Mouse (Mus musculus) c-Kit-positive CD71-positive TER-119-negative erythroid progenitor cells, embryonic 14.5 days (primary cell): ENCODE measurements around the gene Nrxn1.
A peak's percentile ranks its signal among the peaks of the same experiment; 100 is the strongest.

Source experiments
- DNase-seq: peaks from one replicate; pipeline ENCODE4 v3.0.0-alpha.2; 2013; ENCODE audit warnings: low read depth

The Nrxn1 gene

GRCm38 (mm10) chr17:90809197-90810163, 283.4 kb downstream of the Nrxn1 start:
- DNase-seq, result peak; percentile 9

- DNase-seq, result no peak
These were observed 284.6 kb downstream of the Nrxn1 start for GRCm38 (mm10) chr17:90808256-90808655.

GRCm38 (mm10) chr17:90807199-90807598, 285.7 kb downstream of the Nrxn1 start:
- DNase-seq, result no peak

GRCm38 (mm10) chr17:90798689-90799088, 294.2 kb downstream of the Nrxn1 start:
- DNase-seq, result no peak

- DNase-seq, result no peak
These were observed 295.1 kb downstream of the Nrxn1 start for GRCm38 (mm10) chr17:90797659-90798288.

GRCm38 (mm10) chr17:90796974-90797373, 295.9 kb downstream of the Nrxn1 start:
- DNase-seq, result no peak

- no peak for DNase-seq
These were observed 304.3 kb downstream of the Nrxn1 start for GRCm38 (mm10) chr17:90788491-90789127.

- no peak for DNase-seq
These were observed 304.8 kb downstream of the Nrxn1 start for GRCm38 (mm10) chr17:90788040-90788439.

- no peak for DNase-seq
These were observed 305.6 kb downstream of the Nrxn1 start for GRCm38 (mm10) chr17:90787121-90787788.

GRCm38 (mm10) chr17:90780481-90780880, 312.4 kb downstream of the Nrxn1 start:
- no peak for DNase-seq

- no peak for DNase-seq
These were observed 317.5 kb downstream of the Nrxn1 start for GRCm38 (mm10) chr17:90775397-90775796.

GRCm38 (mm10) chr17:90773233-90773632, 319.6 kb downstream of the Nrxn1 start:
- no peak for DNase-seq

- DNase-seq, result no peak
These were observed 324.7 kb downstream of the Nrxn1 start for GRCm38 (mm10) chr17:90768216-90768615.

- no peak for DNase-seq
These were observed 365.7 kb downstream of the Nrxn1 start for GRCm38 (mm10) chr17:90727124-90727523.

GRCm38 (mm10) chr17:90704773-90705172, 388.1 kb downstream of the Nrxn1 start:
- DNase-seq, result no peak

GRCm38 (mm10) chr17:90702626-90703025, 390.2 kb downstream of the Nrxn1 start:
- DNase-seq, result no peak

- DNase-seq, result no peak
These were observed 396.6 kb downstream of the Nrxn1 start for GRCm38 (mm10) chr17:90696071-90696800.

- no peak for DNase-seq
These were observed 397.7 kb downstream of the Nrxn1 start for GRCm38 (mm10) chr17:90695086-90695584.

GRCm38 (mm10) chr17:90684172-90684571, 408.7 kb downstream of the Nrxn1 start:
- no peak for DNase-seq

- DNase-seq, result no peak
These were observed 411.9 kb downstream of the Nrxn1 start for GRCm38 (mm10) chr17:90681019-90681418.

GRCm38 (mm10) chr17:90676676-90677075, 416.2 kb downstream of the Nrxn1 start:
- no peak for DNase-seq
